Mouse (Mus musculus) intestine, embryonic 14.5 days (tissue): ENCODE measurements at regions not wholly inside any gene's neighbourhood (a gene's known extent, or its start where the extent isn't known, plus 50 kb on each side); places are given as distances from the start of the nearest gene placed in this dataset.

Experiments used
- ATAC-seq: fragments of 200-750 bp; cut with Nextera tagmentation; replicated peaks from 2 replicates; pipeline ENCODE4 v1.8.0; 2017; ENCODE audit warnings: low read depth, moderate number of reproducible peaks, moderate TSS enrichment, moderate library complexity; ENCODE audit not compliant: low FRiP score, low TSS enrichment
- DNase-seq: peaks from one replicate; pipeline ENCODE4 v3.0.0-alpha.2; 2018; ENCODE audit warnings: low spot score
- H3K27ac ChIP-seq: fragments of 300-500 bp; sonication (generic); 2 replicates; pipeline ENCODE4 v1.5.1; 2014; ENCODE audit warnings: low read depth, mild to moderate bottlenecking, control low read depth
- H3K27me3 ChIP-seq: fragments of 300-500 bp; sonication (generic); replicated peaks from 2 replicates; pipeline ENCODE4 v1.6.1; 2014; ENCODE audit warnings: low read length, control low read depth; ENCODE audit not compliant: control insufficient read depth, insufficient read depth
- H3K36me3 ChIP-seq: fragments of 300-500 bp; sonication (generic); 2 replicates; pipeline ENCODE4 v1.6.1; 2014; ENCODE audit warnings: low read length, control low read depth; ENCODE audit not compliant: control insufficient read depth, insufficient read depth
- H3K4me1 ChIP-seq: fragments of 300-500 bp; sonication (generic); replicated peaks from 2 replicates; pipeline ENCODE4 v1.6.1; 2014; ENCODE audit warnings: low read length, control low read depth, mixed read lengths; ENCODE audit not compliant: control insufficient read depth, insufficient read depth
- H3K4me2 ChIP-seq: fragments of 300-500 bp; sonication (generic); 2 replicates; pipeline ENCODE4 v1.6.1; 2014; ENCODE audit warnings: low read length
- H3K4me3 ChIP-seq: fragments of 300-500 bp; sonication (generic); 2 replicates; pipeline ENCODE4 v1.5.1; 2014; ENCODE audit warnings: low read depth, low read length, control low read depth, mixed read lengths
- H3K9ac ChIP-seq: fragments of 300-500 bp; sonication (generic); 2 replicates; pipeline ENCODE4 v1.6.1; 2014; ENCODE audit warnings: mild to moderate bottlenecking, low read length
- H3K9me3 ChIP-seq: fragments of 300-500 bp; sonication (generic); 2 replicates; pipeline ENCODE4 v1.6.1; 2016; ENCODE audit warnings: low read length, control low read depth; ENCODE audit not compliant: control insufficient read depth
- WGBS: fragments of 180-500 bp; shearing (Covaris S2); extraction: QIAGEN DNeasy Blood & Tissue Kit; methylation state at CpG from one replicate; pipeline ENCODE4 v1.1.7; 2014; 5-methylcytosine and 5-hydroxymethylcytosine counted together

- no peak for ATAC-seq
- 51% methylated on average over 4 of the region's 4 CpGs for WGBS
These were observed 2956.8 kb upstream of the Lrrc6 start for GRCm38 (mm10) chr15:69457473-69457872.

GRCm38 (mm10) chr15:69456191-69456770, 2955.6 kb upstream of the Lrrc6 start:
- Histone ChIP-seq H3K4me2 (no peak overlapping the region), H3K27ac (no peak overlapping the region), H3K27me3 (no peaks in the 10 kb centered on the region), H3K4me3 (no peak overlapping the region), H3K36me3 (no peaks in the 10 kb centered on the region), H3K9ac (no peak overlapping the region), H3K4me1 (no peaks in the 10 kb centered on the region), H3K9me3 (no peaks in the 10 kb centered on the region)
- ATAC-seq (no peak), DNase-seq (no peak)
- 89% methylated on average over 4 of the region's 4 CpGs for WGBS

More at GRCm38 (mm10) chr15:69457473-69457872, 2956.8 kb upstream of the Lrrc6 start:
- DNase-seq: no peak
- Histone ChIP-seq H3K9me3 (no peaks in the 10 kb centered on the region), H3K27me3 (no peaks in the 10 kb centered on the region), H3K4me1 (no peaks in the 10 kb centered on the region), H3K4me2 (no peak overlapping the region), H3K36me3 (no peaks in the 10 kb centered on the region), H3K27ac (no peak overlapping the region), H3K4me3 (no peak overlapping the region), H3K9ac (no peak overlapping the region)

GRCm38 (mm10) chr15:69441008-69441407, 2940.3 kb upstream of the Lrrc6 start:
- WGBS: 80% methylated on average over 3 of the region's 3 CpGs
- Histone ChIP-seq H3K9me3 (no peaks in the 10 kb centered on the region), H3K27ac (no peak overlapping the region), H3K27me3 (no peaks in the 10 kb centered on the region), H3K9ac (no peak overlapping the region), H3K4me1 (no peaks in the 10 kb centered on the region), H3K36me3 (no peaks in the 10 kb centered on the region), H3K4me3 (no peak overlapping the region), H3K4me2 (no peak overlapping the region)
- DNase-seq (no peak), ATAC-seq (no peak)

GRCm38 (mm10) chr15:69413531-69414011, 2912.9 kb upstream of the Lrrc6 start:
- Histone ChIP-seq H3K27me3 (no peaks in the 10 kb centered on the region), H3K9me3 (no peaks in the 10 kb centered on the region), H3K4me2 (no peak overlapping the region), H3K27ac (no peak overlapping the region), H3K4me3 (no peak overlapping the region), H3K9ac (no peak overlapping the region), H3K4me1 (no peaks in the 10 kb centered on the region), H3K36me3 (no peaks in the 10 kb centered on the region)
- no peak for ATAC-seq
- 93% methylated on average over 1 of the region's 1 CpGs for WGBS
- no peak for DNase-seq

- 84% methylated on average over 4 of the region's 4 CpGs for WGBS
- no peak for DNase-seq
- H3K4me3 ChIP-seq: no peak overlapping the region
- H3K4me2 ChIP-seq: no peak overlapping the region
- no peak overlapping the region for H3K27ac ChIP-seq
- no peaks in the 10 kb centered on the region for H3K36me3 ChIP-seq
- H3K4me1 ChIP-seq: no peaks in the 10 kb centered on the region
- no peak overlapping the region for H3K9ac ChIP-seq
- ATAC-seq: no peak
- no peaks in the 10 kb centered on the region for H3K9me3 ChIP-seq
- H3K27me3 ChIP-seq: no peaks in the 10 kb centered on the region
These were observed 2888.9 kb upstream of the Lrrc6 start for GRCm38 (mm10) chr15:69389575-69389974.

- Histone ChIP-seq H3K4me1 (no peaks in the 10 kb centered on the region), H3K27ac (no peak overlapping the region), H3K36me3 (no peaks in the 10 kb centered on the region), H3K4me3 (no peak overlapping the region), H3K9ac (no peak overlapping the region), H3K9me3 (no peaks in the 10 kb centered on the region), H3K4me2 (no peak overlapping the region), H3K27me3 (no peaks in the 10 kb centered on the region)
- ATAC-seq (no peak), DNase-seq (no peak)
These were observed 2886.8 kb upstream of the Lrrc6 start for GRCm38 (mm10) chr15:69387466-69387865.

- no peak overlapping the region for H3K4me2 ChIP-seq
- H3K9me3 ChIP-seq: no peaks in the 10 kb centered on the region
- no peak overlapping the region for H3K27ac ChIP-seq
- no peaks in the 10 kb centered on the region for H3K27me3 ChIP-seq
- H3K9ac ChIP-seq: no peak overlapping the region
- DNase-seq (no peak), ATAC-seq (no peak)
- no peaks in the 10 kb centered on the region for H3K36me3 ChIP-seq
- no peaks in the 10 kb centered on the region for H3K4me1 ChIP-seq
- no peak overlapping the region for H3K4me3 ChIP-seq
These were observed 2864.7 kb upstream of the Lrrc6 start for GRCm38 (mm10) chr15:69365440-69365839.

- Histone ChIP-seq H3K4me3 (no peak overlapping the region), H3K27me3 (no peaks in the 10 kb centered on the region), H3K27ac (no peak overlapping the region), H3K9ac (no peak overlapping the region), H3K4me2 (no peak overlapping the region), H3K4me1 (no peaks in the 10 kb centered on the region), H3K9me3 (no peaks in the 10 kb centered on the region), H3K36me3 (no peaks in the 10 kb centered on the region)
- WGBS: 93% methylated on average over 7 of the region's 7 CpGs
- no peak for DNase-seq
- ATAC-seq: no peak
These were observed 2849.5 kb upstream of the Lrrc6 start for GRCm38 (mm10) chr15:69350053-69350739.

- WGBS: 95% methylated on average over 1 of the region's 1 CpGs
- H3K9ac ChIP-seq: no peak overlapping the region
- H3K27me3 ChIP-seq: no peaks in the 10 kb centered on the region
- H3K9me3 ChIP-seq: no peaks in the 10 kb centered on the region
- H3K4me1 ChIP-seq: no peaks in the 10 kb centered on the region
- no peak overlapping the region for H3K4me2 ChIP-seq
- H3K36me3 ChIP-seq: no peaks in the 10 kb centered on the region
- ATAC-seq (no peak), DNase-seq (no peak)
- no peak overlapping the region for H3K4me3 ChIP-seq
- no peak overlapping the region for H3K27ac ChIP-seq
These were observed 2845.4 kb upstream of the Lrrc6 start for GRCm38 (mm10) chr15:69346065-69346464.
